Mouse (Mus musculus) hindbrain, embryonic 13.5 days (tissue): ENCODE results near the gene Spdl1. TPM values are rescaled to one million over a fixed set of nuclear protein-coding genes. Genes with fewer than 3 reads are reported as not detected.
"Not testable (repeated sequence)": the region's sequence is repeated elsewhere in the genome, so short reads cannot be mapped to it uniquely, and the experiment has no call there.

Experiments used
- ATAC-seq: fragments of 200-750 bp; cut with Nextera tagmentation; 2 replicates; pipeline ENCODE4 v1.8.0; 2017; ENCODE audit warnings: moderate TSS enrichment; ENCODE audit not compliant: low FRiP score
- H3K27ac ChIP-seq: fragments of 300-500 bp; sonication (generic); 2 replicates; pipeline ENCODE4 v1.5.1; 2015; ENCODE audit warnings: inconsistent platforms, mild to moderate bottlenecking, moderate library complexity
- H3K27me3 ChIP-seq: fragments of 300-500 bp; sonication (generic); 2 replicates; pipeline ENCODE4 v1.6.1; 2015; ENCODE audit warnings: mild to moderate bottlenecking, inconsistent platforms
- H3K36me3 ChIP-seq: fragments of 300-500 bp; sonication (generic); 2 replicates; pipeline ENCODE4 v1.6.1; 2015; ENCODE audit warnings: mild to moderate bottlenecking, inconsistent platforms
- H3K4me1 ChIP-seq: fragments of 300-500 bp; sonication (generic); replicated peaks from 2 replicates; pipeline ENCODE4 v1.6.1; 2015; ENCODE audit warnings: inconsistent platforms
- H3K4me2 ChIP-seq: fragments of 300-500 bp; sonication (generic); 2 replicates; pipeline ENCODE4 v1.6.1; 2015; ENCODE audit warnings: inconsistent platforms, mild to moderate bottlenecking, moderate library complexity
- H3K4me3 ChIP-seq: fragments of 300-500 bp; sonication (generic); 2 replicates; pipeline ENCODE4 v1.5.1; 2015; ENCODE audit warnings: mild to moderate bottlenecking, inconsistent platforms
- H3K9ac ChIP-seq: fragments of 300-500 bp; sonication (generic); 2 replicates; pipeline ENCODE4 v1.6.1; 2015; ENCODE audit warnings: mild to moderate bottlenecking, inconsistent platforms
- H3K9me3 ChIP-seq: fragments of 300-500 bp; sonication (generic); 2 replicates; pipeline ENCODE4 v1.6.1; 2016; ENCODE audit warnings: inconsistent platforms
- WGBS: fragments of 180-500 bp; shearing (Covaris S2); methylation state at CpG from one replicate; pipeline ENCODE4 v1.1.7; 2015; 5-methylcytosine and 5-hydroxymethylcytosine counted together
- polyA plus RNA-seq: library from polyadenylated mRNA; unstranded; fragments of >200 nt; fragmentation: Nextera tagmentation; extraction: Ambion mirVana; gene quantifications from 2 replicates; pipeline ENCODE4 v1.2.1, GENCODE M21; 2015

Spdl1 gene
- polyA plus RNA-seq, 1 experiment from 2014 or later = 5.4 TPM

DNA sequence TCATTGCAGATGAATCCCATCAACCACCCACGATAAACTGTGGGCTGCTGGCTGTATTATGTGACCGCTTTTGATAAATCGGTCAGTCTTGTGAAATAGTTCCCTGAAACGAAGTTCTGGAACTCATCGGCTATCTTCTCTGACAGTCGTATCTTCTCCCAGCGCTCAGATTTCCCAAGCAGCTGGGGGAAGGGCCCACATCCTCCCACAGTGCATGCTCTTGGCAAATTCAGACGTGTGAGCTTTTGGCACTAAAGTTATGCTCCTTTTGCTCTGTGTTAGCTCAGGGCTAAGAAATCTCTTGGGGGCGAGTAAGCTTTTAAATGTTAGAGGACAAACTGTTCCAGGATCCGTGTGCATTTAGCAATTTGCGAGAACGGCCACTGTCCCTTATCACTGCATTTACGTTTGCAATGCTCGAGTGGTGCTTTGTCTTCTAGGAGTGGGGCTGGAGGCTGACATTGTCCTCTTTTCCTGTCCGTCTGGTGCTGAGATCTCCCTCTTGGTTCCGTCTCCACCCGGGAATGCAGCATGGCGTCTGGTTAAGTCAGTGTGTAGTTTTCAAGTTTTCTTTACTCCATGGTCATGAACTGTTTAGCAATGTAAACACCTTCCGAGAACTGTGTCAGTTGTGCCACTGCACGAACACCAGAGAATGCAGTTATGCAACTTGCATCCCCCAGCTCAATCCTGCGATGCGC is 12.3 kb upstream of the Spdl1 start:
- Histone ChIP-seq H3K4me3 (no peak overlapping the region), H3K4me1 (no peaks in the 10 kb centered on the region), H3K27ac (no peak overlapping the region), H3K36me3 (no peaks in the 10 kb centered on the region), H3K4me2 (no peak overlapping the region), H3K9ac (no peak overlapping the region), H3K27me3 (peaks cover 9% of the 10 kb centered on the region; the same call in 1 of the 2 replicates), H3K9me3 (no peaks in the 10 kb centered on the region)
- ATAC-seq = no peak
- WGBS = 78% methylated on average over 22 of the region's 22 CpGs

DNA sequence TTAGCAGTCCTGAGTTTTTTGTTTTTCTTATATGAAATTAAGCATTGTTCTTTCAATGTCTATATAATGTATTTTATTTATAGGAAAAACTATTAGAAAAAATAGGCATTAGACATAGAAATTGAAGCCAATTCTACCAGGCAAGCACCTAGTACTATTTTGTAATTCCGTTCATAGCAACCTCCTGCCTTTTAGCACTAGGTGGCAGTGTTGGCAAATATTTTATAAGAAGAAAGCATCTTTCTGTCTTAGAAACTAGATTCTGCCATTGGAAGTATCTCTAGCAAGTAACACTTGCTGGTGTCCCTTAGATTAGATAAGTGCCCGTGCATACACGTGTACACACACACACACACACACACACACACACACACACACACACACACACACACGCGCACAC is 10.1 kb upstream of the Spdl1 start:
- H3K4me2 ChIP-seq = no peak overlapping the region
- no peaks in the 10 kb centered on the region for H3K36me3 ChIP-seq
- no peak overlapping the region for H3K4me3 ChIP-seq
- no peaks in the 10 kb centered on the region for H3K9me3 ChIP-seq
- H3K4me1 ChIP-seq = no peaks in the 10 kb centered on the region
- WGBS = 38% methylated on average over 5 of the region's 5 CpGs
- no peak for ATAC-seq
- H3K9ac ChIP-seq = no peak overlapping the region
- H3K27ac ChIP-seq = no peak overlapping the region
- H3K27me3 ChIP-seq = peaks cover 12% of the 10 kb centered on the region; the same call in 1 of the 2 replicates

DNA sequence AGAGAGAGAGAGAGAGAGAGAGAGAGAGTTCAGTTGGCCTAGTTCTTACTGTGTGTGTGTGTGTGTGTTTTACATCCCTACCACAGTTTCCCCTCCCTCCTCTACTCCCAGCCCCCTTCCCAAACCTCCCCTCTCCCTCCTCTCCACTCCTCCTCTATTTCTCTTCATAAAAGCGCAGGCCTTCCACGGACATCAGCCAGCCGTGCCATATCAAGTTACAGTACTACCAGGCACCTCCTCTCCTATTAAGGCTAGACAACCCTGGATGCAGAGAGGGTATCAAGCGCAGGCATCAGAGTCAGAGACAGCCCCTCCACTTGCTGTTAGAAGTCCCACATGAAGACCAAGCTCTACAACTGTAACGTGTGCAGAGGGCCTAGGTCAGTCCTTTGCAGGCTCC is 6.8 kb upstream of the Spdl1 start:
- Histone ChIP-seq H3K9me3 (no peaks in the 10 kb centered on the region), H3K4me3 (no peak overlapping the region), H3K4me1 (no peaks in the 10 kb centered on the region), H3K4me2 (no peak overlapping the region), H3K36me3 (no peaks in the 10 kb centered on the region), H3K27me3 (peaks cover 12% of the 10 kb centered on the region; the same call in 1 of the 2 replicates), H3K9ac (no peak overlapping the region), H3K27ac (no peak overlapping the region)
- 49% methylated on average over 5 of the region's 5 CpGs for WGBS
- no peak for ATAC-seq

DNA sequence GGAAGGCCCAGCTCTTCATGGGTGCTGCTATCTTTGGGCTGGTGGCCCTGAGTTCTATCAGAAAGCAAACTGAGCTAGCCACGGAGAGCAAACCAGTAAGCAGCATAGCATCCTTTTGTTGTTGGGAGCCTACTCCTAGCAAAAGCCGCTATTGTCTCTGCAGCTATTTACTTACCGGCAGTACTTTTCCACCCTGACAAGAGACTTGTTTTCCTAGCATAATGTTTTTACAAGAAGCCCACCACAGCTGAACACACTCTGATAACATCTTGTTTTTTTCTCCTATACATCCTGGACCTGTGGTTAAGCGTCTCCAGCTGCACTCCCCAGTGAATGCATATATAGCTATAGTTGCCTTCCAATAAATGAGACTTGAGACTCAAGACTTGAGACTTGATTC is 5.6 kb upstream of the Spdl1 start:
- H3K4me3 ChIP-seq = no peak overlapping the region
- WGBS = 63% methylated on average over 4 of the region's 4 CpGs
- peaks cover 10% of the 10 kb centered on the region; the same call in 1 of the 2 replicates for H3K27me3 ChIP-seq
- H3K4me2 ChIP-seq = no peak overlapping the region
- H3K27ac ChIP-seq = no peak overlapping the region
- H3K9me3 ChIP-seq = no peaks in the 10 kb centered on the region
- no peak for ATAC-seq
- H3K9ac ChIP-seq = no peak overlapping the region
- no peaks in the 10 kb centered on the region for H3K36me3 ChIP-seq
- peaks cover 5% of the 10 kb centered on the region for H3K4me1 ChIP-seq

DNA sequence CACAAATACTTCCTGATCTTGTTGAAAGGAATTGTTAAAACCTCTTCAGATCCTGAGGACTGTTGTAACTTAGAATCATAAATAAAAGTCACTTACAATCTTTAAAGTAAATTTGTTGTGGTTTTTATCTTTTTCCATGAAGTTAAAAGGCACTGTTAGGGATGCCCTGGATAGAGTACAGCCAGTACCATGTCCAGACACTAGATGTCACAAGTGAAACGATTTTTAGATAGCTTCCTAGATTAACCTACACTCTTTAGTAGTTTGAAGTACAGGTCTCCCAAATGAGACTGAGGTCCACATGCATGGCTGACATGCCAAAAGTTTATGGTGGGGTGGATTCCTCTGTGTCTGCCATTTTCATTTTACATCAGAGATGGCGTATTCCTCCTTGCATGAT is 2.8 kb upstream of the Spdl1 start:
- H3K4me1 ChIP-seq = peaks cover 15% of the 10 kb centered on the region
- H3K27ac ChIP-seq = no peak overlapping the region
- no peak overlapping the region for H3K4me2 ChIP-seq
- 56% methylated on average over 2 of the region's 2 CpGs for WGBS
- no peak overlapping the region for H3K4me3 ChIP-seq
- 0 out of 2 replicates have a peak, but pooled peaks cover 3% of the 10 kb centered on the region for H3K27me3 ChIP-seq
- no peak overlapping the region for H3K9ac ChIP-seq
- H3K36me3 ChIP-seq = no peaks in the 10 kb centered on the region
- no peaks in the 10 kb centered on the region for H3K9me3 ChIP-seq
- no peak for ATAC-seq

DNA sequence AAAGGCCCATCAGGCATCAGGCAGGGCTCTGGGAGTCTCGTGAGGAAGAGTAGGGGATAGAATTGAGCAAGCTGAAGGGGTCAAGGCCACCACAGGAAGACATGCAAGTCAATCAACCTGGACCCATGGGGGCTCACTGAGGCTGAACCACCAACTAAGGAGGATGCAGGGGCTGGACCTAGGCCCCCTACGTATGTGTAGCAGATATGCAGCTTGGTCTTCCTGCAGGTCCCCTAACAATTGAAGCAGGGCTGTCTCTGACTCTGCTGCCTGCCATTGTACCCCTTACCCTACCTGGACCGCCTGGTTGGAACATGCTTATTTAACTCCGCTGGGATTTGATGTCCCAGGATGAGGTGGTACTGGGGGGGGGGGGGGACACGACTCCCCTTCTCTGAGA is 763 bp downstream of the Spdl1 start:
- Histone ChIP-seq H3K4me3 (peak overlapping the region; percentile 67), H3K4me1 (peaks cover 15% of the 10 kb centered on the region), H3K9me3 (no peaks in the 10 kb centered on the region), H3K27ac (no peak overlapping the region), H3K4me2 (peak overlapping the region; percentile 78), H3K27me3 (no peaks in the 10 kb centered on the region), H3K9ac (peak overlapping the region; percentile 83), H3K36me3 (peaks cover 10% of the 10 kb centered on the region)
- 13% methylated on average over 4 of the region's 5 CpGs for WGBS
- no peak for ATAC-seq

DNA sequence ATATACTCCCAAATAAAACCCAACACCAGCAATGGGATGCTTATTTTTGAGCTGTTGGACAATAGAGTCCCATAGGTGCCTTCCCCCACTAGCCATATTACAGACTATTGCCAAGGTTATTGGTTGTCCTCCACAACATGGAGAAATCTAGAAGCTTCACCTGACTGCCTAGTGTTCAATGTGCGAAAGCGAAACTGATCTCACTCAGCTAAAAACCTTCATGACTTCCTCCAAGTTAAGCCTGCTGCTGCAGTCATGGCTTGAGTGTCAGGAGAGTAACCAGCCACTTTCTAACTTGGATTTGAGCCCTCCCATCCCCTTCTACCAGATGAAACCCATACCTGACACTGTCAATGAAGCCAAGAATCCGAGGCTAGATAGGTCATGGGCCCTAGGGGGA is 5.6 kb downstream of the Spdl1 start:
- peaks cover 10% of the 10 kb centered on the region for H3K36me3 ChIP-seq
- no peaks in the 10 kb centered on the region for H3K9me3 ChIP-seq
- H3K4me3 ChIP-seq = no peak overlapping the region
- no peak overlapping the region for H3K27ac ChIP-seq
- no peak overlapping the region for H3K9ac ChIP-seq
- WGBS = 93% methylated on average over 3 of the region's 3 CpGs
- H3K4me2 ChIP-seq = no peak overlapping the region
- no peak for ATAC-seq
- H3K27me3 ChIP-seq = no peaks in the 10 kb centered on the region
- peaks cover 5% of the 10 kb centered on the region for H3K4me1 ChIP-seq

DNA sequence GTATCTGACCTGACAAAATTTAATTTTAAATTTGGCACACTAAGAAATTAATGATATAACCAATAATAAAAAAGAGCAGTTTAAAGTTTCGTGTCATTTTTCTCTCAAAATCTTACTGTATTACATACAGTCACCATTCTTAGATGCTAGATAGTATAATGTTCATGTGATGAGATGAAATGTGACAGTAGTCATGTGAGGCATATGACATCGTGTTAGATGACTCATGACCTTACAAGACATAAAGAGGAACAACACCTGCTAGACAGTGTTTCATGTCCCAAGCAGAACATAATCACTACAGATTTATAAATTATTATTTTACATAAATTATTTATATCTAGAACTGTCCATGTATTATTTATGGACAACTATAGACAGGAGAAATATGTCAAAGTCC is 6.5 kb downstream of the Spdl1 start:
- H3K9me3 ChIP-seq = no peaks in the 10 kb centered on the region
- no peak for ATAC-seq

DNA sequence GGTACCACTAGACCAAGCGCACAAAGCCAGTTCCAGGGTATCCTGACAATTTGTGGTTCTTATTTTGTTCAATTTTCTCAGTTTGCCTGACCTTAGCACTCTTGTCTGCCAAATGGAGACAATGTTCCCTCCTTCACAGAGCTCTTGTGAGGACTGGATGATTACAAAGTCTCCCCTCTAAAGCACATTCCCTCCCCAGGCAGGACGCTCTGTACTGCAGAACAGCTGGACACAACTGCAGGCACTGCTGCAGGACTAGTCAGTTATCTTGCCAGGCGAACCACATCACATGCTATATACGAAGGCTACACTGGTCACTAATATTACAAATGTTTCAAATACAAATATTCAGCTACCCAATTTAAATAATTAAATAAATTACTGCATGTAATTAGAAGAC is 8.7 kb downstream of the Spdl1 start:
- H3K27me3 ChIP-seq = no peaks in the 10 kb centered on the region
- H3K4me2 ChIP-seq = no peak overlapping the region
- no peak overlapping the region for H3K27ac ChIP-seq
- H3K4me3 ChIP-seq = no peak overlapping the region
- no peaks in the 10 kb centered on the region for H3K9me3 ChIP-seq
- H3K36me3 ChIP-seq = peaks cover 17% of the 10 kb centered on the region; the same call in 1 of the 2 replicates
- no peaks in the 10 kb centered on the region for H3K4me1 ChIP-seq
- WGBS = 91% methylated on average over 4 of the region's 4 CpGs
- H3K9ac ChIP-seq = no peak overlapping the region
- no peak for ATAC-seq

More for the DNA sequence above, 6.5 kb downstream of the Spdl1 start:
- 94% methylated on average over 2 of the region's 2 CpGs for WGBS
- H3K27ac ChIP-seq = no peak overlapping the region
- H3K27me3 ChIP-seq = no peaks in the 10 kb centered on the region
- no peaks in the 10 kb centered on the region for H3K4me1 ChIP-seq
- H3K9ac ChIP-seq = no peak overlapping the region
- H3K4me2 ChIP-seq = no peak overlapping the region
- H3K36me3 ChIP-seq = peaks cover 16% of the 10 kb centered on the region
- H3K4me3 ChIP-seq = no peak overlapping the region

DNA sequence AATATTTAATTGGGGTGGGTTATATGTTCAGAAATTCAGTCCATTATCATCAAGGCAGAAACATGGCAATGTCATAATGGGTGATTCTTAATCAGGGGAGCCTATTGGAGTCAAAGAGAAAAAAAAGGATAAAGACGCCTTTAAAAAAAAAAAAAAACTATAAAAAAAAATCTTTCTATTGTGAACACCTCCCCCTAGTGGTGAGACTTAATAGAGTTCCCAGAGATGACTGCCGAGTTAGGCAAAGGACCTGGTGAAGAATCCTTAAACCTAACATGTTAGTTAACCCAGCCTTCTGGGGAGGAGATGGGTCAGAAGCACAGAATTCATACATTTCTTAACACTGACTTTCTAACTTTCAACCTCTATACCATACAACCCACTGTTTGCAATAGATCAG is 18.7 kb downstream of the Spdl1 start:
- no peaks in the 10 kb centered on the region for H3K4me1 ChIP-seq
- H3K9ac ChIP-seq = no peak overlapping the region
- no peak for ATAC-seq
- H3K27me3 ChIP-seq = no peaks in the 10 kb centered on the region
- no peak overlapping the region for H3K4me2 ChIP-seq
- H3K4me3 ChIP-seq = no peak overlapping the region
- no peaks in the 10 kb centered on the region for H3K9me3 ChIP-seq
- no peak overlapping the region for H3K27ac ChIP-seq
- peaks cover 17% of the 10 kb centered on the region for H3K36me3 ChIP-seq
- WGBS = 6% methylated on average over 2 of the region's 2 CpGs

DNA sequence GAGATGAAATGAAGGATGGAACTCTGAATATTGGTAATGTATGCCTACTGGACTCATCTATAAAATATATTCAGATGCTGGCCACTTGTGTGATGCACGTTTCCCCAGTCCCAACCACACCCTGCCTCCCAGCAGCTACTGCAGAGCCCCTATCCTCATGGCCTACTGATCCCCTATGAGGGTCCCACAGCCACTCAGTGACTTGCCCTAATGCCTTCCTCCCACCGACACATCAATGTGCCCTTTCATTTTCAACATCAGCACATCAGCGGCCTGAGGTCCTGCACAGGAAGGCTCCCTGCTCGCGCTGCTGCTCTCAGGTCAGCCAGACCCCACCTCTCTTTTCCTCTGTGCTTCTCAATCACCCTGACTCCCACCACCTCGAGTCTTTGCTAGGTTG is 19.1 kb downstream of the Spdl1 start:
- Histone ChIP-seq H3K36me3 (peaks cover 17% of the 10 kb centered on the region), H3K9me3 (no peaks in the 10 kb centered on the region), H3K9ac (no peak overlapping the region), H3K27ac (no peak overlapping the region), H3K27me3 (no peaks in the 10 kb centered on the region), H3K4me1 (no peaks in the 10 kb centered on the region), H3K4me2 (no peak overlapping the region), H3K4me3 (no peak overlapping the region)
- no peak for ATAC-seq
- 84% methylated on average over 6 of the region's 6 CpGs for WGBS

DNA sequence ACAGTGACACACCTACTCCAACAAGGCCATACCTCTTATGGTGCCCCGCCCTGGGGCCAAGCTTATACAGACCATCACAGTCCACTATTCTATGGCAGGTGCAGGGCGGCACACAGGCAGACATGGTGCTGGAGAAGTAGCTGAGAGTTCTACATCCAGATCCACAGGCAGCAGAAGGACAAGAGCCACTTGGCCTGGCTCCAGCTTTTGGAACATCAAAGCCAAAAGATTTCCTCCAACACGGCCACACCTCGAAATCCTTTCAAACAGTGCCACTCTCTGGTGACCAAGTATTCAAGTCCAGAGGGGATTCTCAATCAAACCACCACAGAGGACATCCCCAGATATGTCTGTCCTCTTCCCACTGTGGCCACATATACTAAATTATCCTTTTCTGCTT is 28.4 kb downstream of the Spdl1 start:
- not testable (repeated sequence) for H3K9ac ChIP-seq, ATAC-seq, H3K4me3 ChIP-seq, H3K27me3 ChIP-seq, H3K27ac ChIP-seq, H3K4me2 ChIP-seq, H3K4me1 ChIP-seq, H3K36me3 ChIP-seq, H3K9me3 ChIP-seq
- WGBS = 88% methylated on average over 4 of the region's 4 CpGs

DNA sequence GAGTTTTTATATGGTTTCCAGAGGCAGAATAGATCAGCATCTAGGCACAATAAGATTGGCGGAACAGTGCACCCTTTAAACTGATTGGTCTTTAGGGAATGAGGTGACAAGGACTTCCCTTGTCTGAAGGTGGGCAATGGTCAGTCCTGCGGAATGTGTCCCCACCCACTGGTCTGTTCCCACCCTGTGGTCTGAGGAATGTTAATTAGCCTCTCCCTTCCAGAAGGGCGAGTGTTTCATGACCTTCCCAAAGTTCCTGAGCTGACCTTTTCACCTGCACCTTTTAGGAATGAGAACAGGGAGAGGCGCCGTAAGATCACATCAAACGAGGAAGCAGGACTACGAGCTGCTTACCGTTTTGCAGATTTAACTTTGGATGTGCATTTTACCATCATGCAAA is 35.4 kb downstream of the Spdl1 start:
- H3K4me3 ChIP-seq, H3K9me3 ChIP-seq, ATAC-seq, H3K4me2 ChIP-seq, H3K27ac ChIP-seq, H3K27me3 ChIP-seq, H3K9ac ChIP-seq, H3K4me1 ChIP-seq, H3K36me3 ChIP-seq: not testable (repeated sequence)
- whole genome bisulfite sequencing = 71% methylated on average over 8 of the region's 8 CpGs
